Mouse (Mus musculus): Measurements from ENCODE around the gene Dut.

GRCm38 (mm10) chr2:125228472-125229409 lies 18.2 kb upstream of the Dut start:
- TF ChIP-seq CTCF (IDR thresholded peaks at IDR 0.05), result no peak
- TF ChIP-seq EP300 (IDR thresholded peaks at IDR 0.05), result no peak
